Mouse (Mus musculus) megakaryocyte, embryonic 14.5 days (primary cell): ENCODE measurements around the gene Gkap1.

Source experiments
- FLI1 ChIP-seq: IDR thresholded peaks from 2 replicates; pipeline ENCODE4 v1.6.1; 2012; ENCODE audit warnings: low read length, inconsistent platforms, mixed read lengths
- GATA1 ChIP-seq: IDR thresholded peaks from 3 replicates; pipeline ENCODE4 v1.6.1; 2012; ENCODE audit warnings: mixed read lengths, low read length, inconsistent platforms, borderline replicate concordance

DNA sequence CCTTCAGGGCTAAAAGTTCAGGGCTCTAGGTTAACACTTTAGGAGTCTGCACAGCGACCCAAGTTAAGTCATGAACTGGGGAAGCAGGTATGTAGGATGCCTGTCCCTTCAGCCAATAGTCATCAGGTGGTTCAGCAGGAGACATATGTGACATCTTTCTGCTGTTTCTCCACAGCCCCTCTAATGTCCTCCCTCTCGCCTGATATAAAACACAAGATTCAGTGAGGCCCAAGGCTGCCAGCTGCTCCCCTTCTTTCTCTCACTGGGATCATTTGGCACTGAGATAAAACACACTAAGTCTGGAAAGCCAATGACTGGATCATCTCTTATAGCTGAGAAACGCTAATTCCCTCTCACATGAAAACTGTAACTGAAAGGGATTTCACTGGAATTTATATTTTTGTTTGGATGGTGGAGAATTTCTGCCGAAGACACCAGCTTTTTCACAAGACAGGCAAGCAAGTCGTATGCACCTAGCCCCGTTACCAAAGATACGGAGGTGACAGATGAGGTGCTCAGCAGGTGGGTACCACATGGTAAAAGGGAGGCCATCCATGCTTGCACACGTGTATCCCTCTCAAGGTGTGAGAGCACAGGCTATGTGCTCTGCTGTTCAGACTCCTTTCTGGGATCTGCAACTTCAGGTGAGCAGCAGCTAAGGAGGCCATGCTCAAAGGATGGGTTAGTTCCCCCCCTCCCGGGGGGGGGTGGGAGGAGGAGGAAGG lies 27.1 kb upstream of the Gkap1 start:
- no peak for TF ChIP-seq GATA1
- no peak for TF ChIP-seq FLI1
